In the genomic region with DNA sequence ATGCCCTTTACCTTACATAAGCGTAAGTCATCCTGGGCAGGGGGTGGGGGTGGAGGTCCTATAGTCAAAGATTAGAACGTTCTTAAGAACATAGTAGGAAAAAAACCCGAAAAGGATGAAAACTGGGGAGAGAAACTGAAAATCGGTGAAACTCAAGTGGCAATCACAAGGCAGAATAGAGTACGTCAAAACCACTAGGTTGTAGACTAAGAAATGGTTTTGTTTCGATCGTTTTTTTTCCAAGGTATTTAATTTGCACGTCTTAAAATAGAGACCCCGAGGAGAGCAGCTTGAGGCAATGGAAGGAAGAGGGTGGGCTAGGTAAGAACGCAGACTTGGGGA, we compare ENCODE assay signal across 9 mouse cellular contexts. TPM values are rescaled to one million over a fixed set of nuclear protein-coding genes. Genes with fewer than 3 reads are reported as not detected.
DNase-seq lines count a peak whose midpoint lies in the region; ATAC-seq lines count a peak whose summit lies in the region.
"Had no signal": no experiment of that assay in that cellular context is flagged by ENCODE, and none has a peak within 500 bp of the region (broad histone marks: within the 10 kb centered on the region; RNA-seq: fewer than 3 reads in every experiment).

No protein-coding gene starts in this region.

- 0 out of 2 replicates have a peak, but pooled peaks cover 4% of the 10 kb centered on the region for H3K27me3 ChIP-seq in kidney, embryonic 14.5 days (ENCODE audit: control insufficient read depth, insufficient read depth, low read length)
- H3K27me3 ChIP-seq in hindbrain, embryonic 12.5 days = no peaks in the 10 kb centered on the region
- H3K27me3 ChIP-seq in midbrain, embryonic 13.5 days = peaks cover 6% of the 10 kb centered on the region; the same call in 1 of the 2 replicates

- no peaks in the 10 kb centered on the region for H3K36me3 ChIP-seq in kidney, embryonic 14.5 days (ENCODE audit: control insufficient read depth, insufficient read depth, low read length)
- H3K36me3 ChIP-seq in hindbrain, embryonic 12.5 days = no peaks in the 10 kb centered on the region
- H3K36me3 ChIP-seq in midbrain, embryonic 13.5 days = no peaks in the 10 kb centered on the region

- no peak for ATAC-seq in kidney, embryonic 14.5 days (ENCODE audit: low FRiP score, low TSS enrichment)
- no peak for ATAC-seq in hindbrain, embryonic 12.5 days (ENCODE audit: low FRiP score)
- no peak for ATAC-seq in midbrain, embryonic 13.5 days

- peak overlapping the region; percentile 89 for H3K4me3 ChIP-seq in kidney, embryonic 14.5 days (ENCODE audit: low read length)
- peak overlapping the region; percentile 84 for H3K4me3 ChIP-seq in hindbrain, embryonic 12.5 days
- peak overlapping the region; percentile 88 for H3K4me3 ChIP-seq in midbrain, embryonic 13.5 days (replicated peaks)

- H3K9ac ChIP-seq in kidney, embryonic 14.5 days (ENCODE audit: low read depth, low read length) = peak overlapping the region; percentile 87
- peak overlapping the region; percentile 87 for H3K9ac ChIP-seq in hindbrain, embryonic 12.5 days
- H3K9ac ChIP-seq in midbrain, embryonic 13.5 days (replicated peaks) = peak overlapping the region; percentile 91

- H3K4me1 ChIP-seq in kidney, embryonic 14.5 days (ENCODE audit: control insufficient read depth, insufficient read depth, low read length) = peaks cover 9% of the 10 kb centered on the region
- H3K4me1 ChIP-seq in hindbrain, embryonic 12.5 days = no peaks in the 10 kb centered on the region
- H3K4me1 ChIP-seq in midbrain, embryonic 13.5 days (replicated peaks) = peaks cover 12% of the 10 kb centered on the region

- no peak for DNase-seq in kidney, adult 9 months
- DNase-seq in Muller cell, postnatal 12 days (ENCODE audit: inconsistent ontology term) = peak; percentile 12
- DNase-seq in layer of hippocampus, adult 9-11 months = no peak
- no peak for DNase-seq in kidney, adult 8-10 months
- DNase-seq in thymus, postnatal 14 days = no peak

- H3K9me3 ChIP-seq in kidney, embryonic 14.5 days (ENCODE audit: control insufficient read depth, low read length) = no peaks in the 10 kb centered on the region
- H3K9me3 ChIP-seq in hindbrain, embryonic 12.5 days (replicated peaks) = no peaks in the 10 kb centered on the region
- H3K9me3 ChIP-seq in midbrain, embryonic 13.5 days = no peaks in the 10 kb centered on the region

- WGBS in kidney, embryonic 14.5 days = 10% methylated on average over 10 of the region's 10 CpGs
- WGBS in hindbrain, embryonic 12.5 days = 15% methylated on average over 10 of the region's 10 CpGs
- 12% methylated on average over 10 of the region's 10 CpGs for whole genome bisulfite sequencing in midbrain, embryonic 13.5 days

- H3K27ac ChIP-seq in kidney, embryonic 14.5 days (ENCODE audit: low read depth, low read length) = no peak overlapping the region
- peak overlapping the region; percentile 84; the same call in 1 of the 2 replicates for H3K27ac ChIP-seq in hindbrain, embryonic 12.5 days
- no peak overlapping the region for H3K27ac ChIP-seq in midbrain, embryonic 13.5 days

- H3K4me2 ChIP-seq in kidney, embryonic 14.5 days (replicated peaks; ENCODE audit: low read depth, low read length) = peak overlapping the region; percentile 83
- peak overlapping the region; percentile 74 for H3K4me2 ChIP-seq in hindbrain, embryonic 12.5 days (replicated peaks)
- peak overlapping the region; percentile 70 for H3K4me2 ChIP-seq in midbrain, embryonic 13.5 days (replicated peaks)

RNA-seq across cellular contexts. Expression of gene Sik2, which starts 1.2 kb away (rescaled TPM):
- polyA plus RNA-seq in kidney, embryonic 14.5 days (2014; fragmentation: Nextera tagmentation; extraction: Ambion mirVana) = 11.4 and 17.9 TPM in 2 replicates
- polyA plus RNA-seq in hindbrain, embryonic 12.5 days (2016; fragmentation: Nextera tagmentation; extraction: Ambion mirVana) = 17.7 and 20.3 TPM in 2 replicates
- 10.3 and 14.5 TPM in 2 replicates for polyA plus RNA-seq in midbrain, embryonic 13.5 days (2015; fragmentation: Nextera tagmentation; extraction: Ambion mirVana)

RNA-seq across cellular contexts. Expression of gene Btg4, which starts 53.0 kb away (rescaled TPM):
- not detected in 2 replicates for polyA plus RNA-seq in kidney, embryonic 14.5 days (2014; fragmentation: Nextera tagmentation; extraction: Ambion mirVana)
- polyA plus RNA-seq in hindbrain, embryonic 12.5 days (2016; fragmentation: Nextera tagmentation; extraction: Ambion mirVana) = not detected in 2 replicates
- polyA plus RNA-seq in midbrain, embryonic 13.5 days (2015; fragmentation: Nextera tagmentation; extraction: Ambion mirVana) = not detected in 2 replicates
- polyA plus RNA-seq: gonadal fat pad, adult 2 months had no signal
